Mouse (Mus musculus): ENCODE measurements around the gene Pxmp4.

- TF ChIP-seq POLR2A (IDR thresholded peaks at IDR 0.05; ENCODE audit: low read depth, low read length) (no peak), CTCF (IDR thresholded peaks at IDR 0.05; ENCODE audit: borderline replicate concordance, insufficient read depth, low read length) (no peak)
Observed at GRCm38 (mm10) chr2:154548688-154549087, 54.8 kb downstream of the Pxmp4 start.

Measured in embryonic fibroblast, embryonic 13.5 days (primary cell).